11 mouse cellular contexts compared by ENCODE assay signal in the genomic region with DNA sequence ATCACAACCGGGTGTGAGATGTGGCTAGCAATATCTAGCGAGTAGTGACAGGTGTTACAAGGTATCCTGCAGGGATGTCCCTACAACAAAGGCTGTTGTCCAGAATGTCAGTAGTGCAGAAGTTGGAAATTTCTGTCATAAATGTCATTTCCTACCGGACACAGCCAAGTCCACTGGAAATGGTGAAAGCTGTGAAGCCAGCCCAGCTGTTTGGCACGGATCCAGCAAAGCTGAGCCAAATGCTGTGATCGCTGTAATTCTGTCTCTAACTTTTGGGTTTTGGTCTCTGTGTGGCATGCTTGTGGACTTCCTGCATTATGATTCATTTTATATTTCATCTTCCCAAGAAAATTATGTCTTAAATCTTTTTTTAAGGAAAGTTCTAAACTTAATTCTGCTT. TPM values are rescaled to one million over a fixed set of nuclear protein-coding genes. Genes with fewer than 3 reads are reported as not detected.
DNase-seq lines count a peak whose midpoint lies in the region; ATAC-seq and TF ChIP-seq lines count a peak whose summit lies in the region.
"Had no signal": no experiment of that assay in that cellular context is flagged by ENCODE, and none has a peak within 500 bp of the region (broad histone marks: within the 10 kb centered on the region; RNA-seq: fewer than 3 reads in every experiment).

No protein-coding gene starts in this region.

- H3K27ac ChIP-seq in kidney, embryonic 14.5 days (ENCODE audit: low read depth, low read length): no peak overlapping the region
- H3K27ac ChIP-seq in lung, embryonic 14.5 days (ENCODE audit: low read depth): no peak overlapping the region
- H3K27ac ChIP-seq: hindbrain, embryonic 10.5 days had no signal

- DNase-seq in kidney, adult 18-20 months: peak; percentile 48
- peak; percentile 88 for DNase-seq in adipocyte (ENCODE audit: low spot score)
- DNase-seq in heart, adult 8-10 months (ENCODE audit: low spot score): peak; percentile 69
- DNase-seq in lung, embryonic 14.5 days: peak; percentile 94
- DNase-seq in cerebellum, adult 11-12 months: no peak

- ATAC-seq in kidney, embryonic 14.5 days (ENCODE audit: low FRiP score, low TSS enrichment): no peak
- peak; percentile 76; the same call in 1 of the 2 replicates for ATAC-seq in lung, embryonic 14.5 days (ENCODE audit: insufficient read depth)
- ATAC-seq in megakaryocyte-erythroid progenitor cell, adult 5-6 weeks (replicated peaks; ENCODE audit: low FRiP score, low TSS enrichment, poor library complexity, severe bottlenecking): no peak
- no peak for ATAC-seq in inflammation-experienced regulatory T-cells, adult 6 months

- no peak overlapping the region for H3K4me3 ChIP-seq in kidney, embryonic 14.5 days (ENCODE audit: low read length)
- no peak overlapping the region for H3K4me3 ChIP-seq in lung, embryonic 14.5 days (ENCODE audit: low read depth, low read length)
- H3K4me3 ChIP-seq: hindbrain, embryonic 10.5 days; limb, embryonic 12.5 days had no signal

- no peak overlapping the region for H3K9ac ChIP-seq in kidney, embryonic 14.5 days (ENCODE audit: low read depth, low read length)
- no peak overlapping the region for H3K9ac ChIP-seq in lung, embryonic 14.5 days
- H3K9ac ChIP-seq: limb, embryonic 12.5 days had no signal

- TF ChIP-seq CTCF in lung, embryonic 14.5 days (IDR thresholded peaks at IDR 0.05; ENCODE audit: low read depth): no peak

- H3K4me2 ChIP-seq in kidney, embryonic 14.5 days (replicated peaks; ENCODE audit: low read depth, low read length): no peak overlapping the region
- no peak overlapping the region for H3K4me2 ChIP-seq in lung, embryonic 14.5 days
- H3K4me2 ChIP-seq: limb, embryonic 12.5 days had no signal

- WGBS in kidney, embryonic 14.5 days: 65% methylated on average over 5 of the region's 5 CpGs
- WGBS in lung, embryonic 14.5 days: 39% methylated on average over 5 of the region's 5 CpGs

- H3K4me1 ChIP-seq in kidney, embryonic 14.5 days (ENCODE audit: control insufficient read depth, insufficient read depth, low read length): peaks cover 3% of the 10 kb centered on the region; the same call in 1 of the 2 replicates
- 0 out of 2 replicates have a peak, but pooled peaks cover 2% of the 10 kb centered on the region for H3K4me1 ChIP-seq in lung, embryonic 14.5 days (ENCODE audit: insufficient read depth)
- H3K4me1 ChIP-seq: hindbrain, embryonic 10.5 days had no signal

- no peaks in the 10 kb centered on the region for H3K9me3 ChIP-seq in kidney, embryonic 14.5 days (ENCODE audit: control insufficient read depth, low read length)
- H3K9me3 ChIP-seq in lung, embryonic 14.5 days (ENCODE audit: low read depth, low read length): no peaks in the 10 kb centered on the region
- H3K9me3 ChIP-seq: hindbrain, embryonic 10.5 days; limb, embryonic 12.5 days had no signal

- H3K27me3 ChIP-seq in kidney, embryonic 14.5 days (ENCODE audit: control insufficient read depth, insufficient read depth, low read length): no peaks in the 10 kb centered on the region
- H3K27me3 ChIP-seq in lung, embryonic 14.5 days (ENCODE audit: insufficient read depth, low read length): no peaks in the 10 kb centered on the region
- H3K27me3 ChIP-seq: CH12.LX; limb, embryonic 12.5 days had no signal

- peaks cover 12% of the 10 kb centered on the region; the same call in 1 of the 2 replicates for H3K36me3 ChIP-seq in kidney, embryonic 14.5 days (ENCODE audit: control insufficient read depth, insufficient read depth, low read length)
- peaks cover 21% of the 10 kb centered on the region for H3K36me3 ChIP-seq in lung, embryonic 14.5 days (ENCODE audit: insufficient read depth)

RNA-seq across cellular contexts. Expression of gene Tomm7, which starts 18.3 kb away (rescaled TPM):
- 124 and 197 TPM in 2 replicates for polyA plus RNA-seq in kidney, embryonic 14.5 days (2014; fragmentation: Nextera tagmentation; extraction: Ambion mirVana)
- 100 to 1,000 TPM in 2 of 4 experiments, 10 to 100 TPM in 2; 97.9 to 120 (median 104) TPM for total RNA-seq in heart, adult 8-10 months (2022)
- 108 and 112 TPM in 2 replicates for polyA plus RNA-seq in lung, embryonic 14.5 days (2014; fragmentation: Nextera tagmentation; extraction: Ambion mirVana)
- 98.3 and 122 TPM in 2 replicates for total RNA-seq in megakaryocyte-erythroid progenitor cell, adult 5-6 weeks (2014; fragmentation: Nextera tagmentation)
- total RNA-seq in megakaryocyte-erythroid progenitor cell, adult 5-6 weeks (2017): 241 and 274 TPM in 2 replicates
- polyA plus RNA-seq in inflammation-experienced regulatory T-cells, adult 6 months (2017; shearing (Covaris generic)): 100 to 1,000 TPM in 2 of 3 experiments, 10 to 100 TPM in 1; 73.2 to 127 (median 116) TPM
